27 mouse cellular contexts compared by ENCODE assay signal in genomic region chr8:53941144-53941543, GRCm38 (mm10).
"Had no signal": no experiment of that assay in that cellular context is flagged by ENCODE, and none has a peak within 500 bp of the region (broad histone marks: within the 10 kb centered on the region; RNA-seq: fewer than 3 reads in every experiment).

No protein-coding gene starts in this region.

- ATAC-seq: hindbrain, postnatal 0 days; intestine, embryonic 16.5 days; liver, embryonic 12.5 days had no signal

- H3K36me3 ChIP-seq: heart, embryonic 13.5 days; heart, embryonic 15.5 days; hindbrain, embryonic 13.5 days; hindbrain, embryonic 15.5 days; kidney, embryonic 15.5 days; limb, embryonic 13.5 days; limb, embryonic 15.5 days; liver, embryonic 12.5 days had no signal

- H3K9ac ChIP-seq: heart, embryonic 13.5 days; heart, embryonic 15.5 days; hindbrain, embryonic 13.5 days; hindbrain, embryonic 15.5 days; kidney, embryonic 15.5 days; limb, embryonic 13.5 days; limb, embryonic 15.5 days; liver, embryonic 12.5 days; liver, embryonic 14.5 days had no signal

- H3K4me1 ChIP-seq: heart, embryonic 13.5 days; heart, embryonic 15.5 days; hindbrain, embryonic 13.5 days; hindbrain, embryonic 15.5 days; kidney, embryonic 15.5 days; limb, embryonic 13.5 days; limb, embryonic 15.5 days; liver, embryonic 12.5 days had no signal

- H3K4me3 ChIP-seq: heart, adult 2 months; heart, embryonic 13.5 days; heart, embryonic 15.5 days; hindbrain, embryonic 13.5 days; hindbrain, embryonic 15.5 days; kidney, embryonic 15.5 days; limb, embryonic 13.5 days; limb, embryonic 15.5 days; liver, embryonic 12.5 days had no signal

- H3K4me2 ChIP-seq: heart, embryonic 11.5 days; heart, embryonic 13.5 days; heart, embryonic 15.5 days; hindbrain, embryonic 13.5 days; hindbrain, embryonic 15.5 days; kidney, embryonic 15.5 days; limb, embryonic 13.5 days; limb, embryonic 15.5 days; liver, embryonic 12.5 days had no signal

- H3K27ac ChIP-seq: heart, adult 2 months; heart, embryonic 13.5 days; heart, embryonic 15.5 days; hindbrain, embryonic 13.5 days; hindbrain, embryonic 15.5 days; hindbrain, postnatal 0 days; kidney, embryonic 15.5 days; kidney, postnatal 0 days; limb, embryonic 13.5 days; limb, embryonic 15.5 days; liver, embryonic 12.5 days; liver, embryonic 14.5 days had no signal

- DNase-seq: gastrocnemius, postnatal 14 days; gastrocnemius, postnatal 36 days; heart, adult 11 months; heart, adult 2 months; heart, postnatal 14 days; heart, postnatal 36 days; kidney, adult 11 months; kidney, adult 2 months; kidney, adult 9 months; kidney, postnatal 14 days; kidney, postnatal 36 days; layer of hippocampus, adult 9-11 months; layer of hippocampus, postnatal 36 days; left cerebral cortex, postnatal 4 days had no signal

- H3K9me3 ChIP-seq: heart, embryonic 13.5 days; heart, embryonic 15.5 days; hindbrain, embryonic 13.5 days; hindbrain, embryonic 15.5 days; kidney, embryonic 15.5 days; limb, embryonic 13.5 days; limb, embryonic 15.5 days; liver, embryonic 12.5 days had no signal

- H3K27me3 ChIP-seq: heart, embryonic 13.5 days; heart, embryonic 15.5 days; hindbrain, embryonic 13.5 days; hindbrain, embryonic 15.5 days; kidney, embryonic 15.5 days; limb, embryonic 13.5 days; limb, embryonic 15.5 days; liver, embryonic 12.5 days had no signal
